Mouse (Mus musculus) lung, postnatal 25 days (tissue): Measurements from ENCODE around the gene Dync2li1.

Source experiments
- DNase-seq: peaks from one replicate; pipeline ENCODE4 v3.0.0; 2022; ENCODE audit warnings: low spot score

Gene Dync2li1

DNA sequence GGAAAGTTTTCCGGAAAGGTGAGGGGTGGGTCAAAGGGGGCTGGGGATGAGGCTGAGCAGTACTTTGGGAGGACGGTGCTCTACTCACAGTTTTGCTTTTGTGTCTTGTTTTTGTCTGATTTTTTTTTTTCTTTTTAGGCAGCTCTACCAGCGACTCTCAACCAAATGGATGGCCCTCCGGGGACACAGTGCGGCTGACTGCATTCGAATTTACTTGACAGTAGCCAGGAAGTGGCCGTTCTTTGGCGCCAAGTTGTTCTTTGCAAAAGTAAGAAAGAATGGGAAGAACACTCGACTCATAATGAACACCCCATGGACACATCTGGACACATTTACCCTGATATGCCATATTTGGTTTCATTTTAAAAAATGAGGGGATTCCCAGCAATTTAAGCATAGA is 14.8 kb upstream of the Dync2li1 start:
- no peak for DNase-seq

DNA sequence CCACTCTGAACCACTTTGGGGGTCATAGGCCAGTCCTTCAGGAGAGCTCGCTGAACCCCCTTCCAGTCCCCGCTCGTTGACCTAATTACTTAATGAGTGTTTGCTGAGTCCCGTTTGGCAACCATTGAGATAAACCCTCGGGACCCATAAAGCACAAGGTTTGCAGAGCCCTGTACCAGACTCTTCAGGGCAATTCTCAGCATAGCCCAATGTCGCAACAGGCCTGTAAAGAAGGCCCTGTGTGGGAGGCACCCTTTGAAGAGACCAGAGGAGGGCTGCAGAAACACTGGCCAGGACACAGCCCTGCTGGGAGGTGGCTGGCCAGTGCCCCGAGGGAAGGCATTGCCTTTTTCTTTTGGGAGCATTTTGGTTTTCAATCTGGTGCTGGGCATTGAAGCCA is 14.3 kb upstream of the Dync2li1 start:
- peak; percentile 43 for DNase-seq

DNA sequence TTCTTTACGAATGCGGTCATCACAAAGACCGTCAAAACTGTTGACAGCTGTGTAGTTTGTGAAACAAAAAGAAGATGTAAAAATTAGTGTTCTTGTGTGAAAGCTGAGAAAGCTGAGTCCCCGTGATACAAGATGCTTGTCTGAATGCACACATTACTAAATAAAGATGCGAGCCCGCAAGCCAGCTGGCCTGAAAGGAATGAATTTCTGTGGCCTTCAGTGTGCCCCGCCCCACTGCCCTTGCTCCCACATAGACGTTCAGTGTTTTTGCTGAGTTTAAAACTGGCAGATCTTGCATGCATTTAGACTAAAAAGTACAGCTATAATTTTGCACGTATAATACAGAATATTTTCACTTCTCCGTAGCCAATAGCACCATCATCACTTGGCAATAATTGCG is 10.5 kb upstream of the Dync2li1 start:
- DNase-seq, result no peak

DNA sequence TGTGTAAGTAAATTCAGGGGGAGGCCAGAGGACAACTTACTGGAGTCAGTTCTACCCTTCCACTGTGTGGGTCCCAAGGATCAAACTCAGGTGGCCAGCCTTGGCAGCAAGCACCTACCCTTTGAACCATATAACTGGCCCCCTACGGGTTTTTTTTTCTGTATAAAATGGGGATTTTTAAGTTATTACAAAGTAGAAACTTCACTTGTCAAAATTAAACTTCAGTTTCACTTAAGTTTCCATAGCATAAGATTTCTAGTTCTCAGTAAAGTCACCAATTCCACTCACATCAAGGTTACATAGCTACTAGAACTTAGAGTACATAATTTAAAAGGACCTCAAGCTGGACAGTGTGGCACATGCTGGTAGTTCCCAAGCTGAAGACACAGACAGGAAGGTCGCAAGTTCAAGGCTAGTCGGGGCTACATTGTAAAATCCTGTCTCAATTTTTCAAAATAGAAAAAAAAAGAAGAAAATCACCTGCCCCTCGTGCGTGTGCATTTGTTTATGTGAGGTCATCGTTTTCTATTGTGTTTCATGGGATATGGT is 9.7 kb upstream of the Dync2li1 start:
- no peak for DNase-seq

DNA sequence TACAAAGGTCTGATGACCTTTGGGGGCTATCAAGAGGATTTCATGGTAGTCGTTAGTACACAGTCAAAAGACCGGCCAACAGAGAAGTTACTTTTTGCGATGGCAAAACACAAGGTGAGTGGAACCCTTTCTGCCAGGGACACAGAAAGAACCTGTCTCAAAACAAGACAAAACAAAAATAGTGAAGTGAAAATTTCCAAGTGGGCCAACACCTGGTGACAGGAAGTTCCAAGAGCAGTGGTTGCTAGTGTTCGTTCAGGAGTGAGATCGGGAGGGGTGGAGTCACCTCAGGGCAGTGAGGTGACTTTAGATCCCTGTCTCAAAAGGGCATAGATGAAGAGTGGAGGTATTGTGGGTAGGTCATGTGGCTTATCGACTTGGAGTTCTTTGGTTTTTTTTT is 8.3 kb upstream of the Dync2li1 start:
- no peak for DNase-seq

DNA sequence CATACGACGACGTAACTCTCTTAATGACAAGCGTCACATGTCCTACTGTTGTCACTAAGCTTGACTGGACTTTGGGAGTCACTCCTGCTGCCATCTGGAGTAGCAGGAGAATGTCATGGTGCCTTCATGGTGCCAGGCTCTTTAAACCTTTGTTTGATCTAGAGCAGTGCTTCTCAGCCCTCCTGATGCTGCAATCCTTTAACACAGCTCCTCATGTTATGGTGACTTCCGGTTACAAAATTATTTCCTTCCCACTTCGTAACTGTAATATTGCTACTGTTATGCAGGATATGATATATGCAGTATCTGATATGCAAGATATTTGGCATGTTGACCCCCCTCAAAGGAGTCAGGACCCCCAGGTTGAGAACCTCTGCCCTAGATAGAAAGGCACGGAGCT is 7.2 kb upstream of the Dync2li1 start:
- no peak for DNase-seq

DNA sequence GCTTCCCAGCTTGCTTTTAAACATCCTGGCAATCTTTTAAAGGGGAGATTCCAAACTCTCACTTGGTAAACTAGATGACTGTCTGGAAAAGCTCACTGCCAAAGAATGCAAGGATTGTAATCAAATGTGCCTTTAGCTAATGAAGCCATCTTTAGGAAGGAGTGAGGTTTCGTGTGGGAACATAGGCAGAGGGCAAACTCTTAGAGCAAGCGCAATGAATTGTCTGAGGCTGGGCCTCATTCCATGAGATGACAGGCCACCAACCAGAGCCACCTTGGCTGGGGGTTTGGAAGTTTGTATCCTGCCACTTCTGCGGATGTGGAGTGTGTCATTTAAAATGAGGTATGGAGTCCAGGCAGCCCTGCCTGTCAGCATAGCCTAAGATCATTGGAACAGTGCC is 6.2 kb upstream of the Dync2li1 start:
- DNase-seq, result no peak

DNA sequence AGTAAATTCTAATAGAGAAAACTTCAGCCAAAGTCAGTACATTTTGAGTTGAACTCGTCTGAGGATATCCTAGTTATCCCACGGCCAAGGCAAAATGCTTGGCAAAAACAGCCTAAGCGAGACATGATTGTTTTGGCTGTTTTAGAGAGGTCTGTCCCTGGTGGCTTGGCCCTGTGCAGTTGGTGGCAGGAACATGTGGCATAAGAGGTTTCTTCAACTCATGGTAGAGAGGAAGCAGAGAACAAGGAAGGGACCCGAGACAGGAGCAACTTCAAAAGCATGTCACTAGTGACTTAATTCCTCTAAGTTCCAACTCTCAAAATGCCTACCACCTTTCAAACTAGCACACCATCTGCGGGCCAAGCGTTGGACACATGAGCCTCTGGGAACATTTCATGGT is 5.7 kb upstream of the Dync2li1 start:
- DNase-seq, result no peak

DNA sequence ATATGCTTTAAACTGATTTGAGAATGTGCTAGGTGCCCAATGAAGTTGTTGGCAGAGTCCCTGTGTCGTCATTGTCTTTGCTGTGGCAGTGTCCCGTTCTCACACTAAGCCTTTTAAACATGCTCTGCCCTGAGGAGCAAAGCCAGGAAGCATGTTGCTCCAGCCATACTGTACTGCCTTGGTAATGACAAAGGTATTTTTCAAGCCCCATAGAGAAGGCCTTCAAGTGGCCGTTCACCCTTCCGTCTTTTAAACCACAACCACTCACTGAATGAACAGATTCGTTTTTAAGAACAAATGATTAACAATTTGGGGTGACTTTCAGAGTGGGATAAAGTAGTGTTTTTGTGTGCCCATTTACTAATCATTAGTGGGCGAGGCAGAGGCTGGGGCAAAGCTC is 5.1 kb upstream of the Dync2li1 start:
- DNase-seq, result peak; percentile 44

DNA sequence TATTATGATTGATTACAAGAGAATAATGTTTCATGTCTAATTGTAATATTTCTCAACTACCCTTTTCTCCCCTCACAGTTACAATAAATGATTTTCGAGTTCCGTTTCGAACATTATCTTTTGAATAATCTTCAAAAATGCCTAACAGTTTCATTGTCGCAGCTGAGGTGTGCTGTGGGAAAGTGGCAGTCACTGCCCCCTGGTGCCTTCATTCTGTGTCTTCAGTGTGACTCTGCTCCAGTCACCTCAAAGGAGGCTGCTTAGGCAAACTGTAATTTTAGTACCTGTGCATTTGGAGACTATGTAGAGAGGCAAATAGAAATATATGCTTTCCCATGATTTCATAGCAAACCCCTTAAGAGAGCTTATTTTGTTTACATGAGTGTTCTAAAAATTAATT is 4.3 kb upstream of the Dync2li1 start:
- no peak for DNase-seq

DNA sequence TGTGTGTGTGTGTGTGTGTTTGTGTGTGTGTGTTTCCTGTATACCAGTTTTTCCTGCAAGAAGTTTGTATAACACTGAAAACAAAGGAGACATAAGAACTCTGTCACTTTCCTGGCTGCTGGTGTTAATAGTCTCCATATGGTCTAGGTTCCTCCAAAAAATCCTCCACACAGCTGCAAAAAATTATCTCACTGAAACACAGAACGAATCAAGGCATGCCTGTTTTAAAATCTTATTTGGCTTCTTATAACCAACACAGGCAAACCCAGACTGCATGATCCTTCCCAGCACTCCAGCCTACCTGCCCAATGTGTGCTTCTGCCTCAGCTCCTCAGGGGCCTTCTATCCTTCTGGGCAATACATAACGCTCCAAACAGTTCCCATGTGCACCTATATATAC is 3.4 kb upstream of the Dync2li1 start:
- no peak for DNase-seq

DNA sequence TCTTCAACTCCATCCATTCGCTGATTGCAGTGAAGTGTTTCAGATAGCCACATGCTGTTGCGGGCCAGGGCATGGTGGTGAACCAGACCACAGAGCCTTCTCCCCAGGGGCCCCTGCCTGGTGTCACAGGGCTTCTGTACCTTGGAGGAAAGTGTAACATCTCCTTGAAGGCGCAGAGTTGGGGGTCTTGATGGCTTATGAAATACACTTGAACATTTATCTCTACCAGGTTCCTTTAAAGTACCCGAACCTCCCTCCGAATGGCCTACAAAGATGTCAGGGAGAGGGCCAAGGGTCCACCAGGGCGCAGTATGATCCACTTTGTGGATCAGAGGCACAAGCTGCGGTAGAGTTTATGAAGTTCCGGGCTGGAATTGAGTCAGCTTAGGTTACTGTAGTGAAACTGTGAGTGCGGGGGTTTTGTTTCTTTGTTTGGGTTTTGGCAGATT is 585 bp downstream of the Dync2li1 start:
- no peak for DNase-seq

DNA sequence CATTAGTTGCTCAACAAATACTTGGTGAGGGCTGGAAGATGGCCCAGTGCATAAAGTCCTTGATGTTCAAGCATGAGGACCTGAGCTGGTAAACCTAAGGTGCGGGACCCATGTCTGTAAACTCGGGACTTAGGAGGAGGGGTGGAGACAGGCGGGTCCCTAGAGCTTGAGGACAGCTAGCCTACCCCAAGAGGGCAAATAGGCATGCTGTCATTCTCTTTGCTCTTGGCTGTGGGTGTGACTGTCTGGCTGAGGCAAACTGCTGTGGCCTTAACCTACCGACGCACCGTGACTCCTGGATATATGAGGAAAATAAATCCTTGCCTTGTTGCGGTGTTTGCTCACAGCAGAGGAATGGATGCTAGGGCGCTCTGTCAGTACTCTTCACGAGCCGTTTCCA is 1.4 kb downstream of the Dync2li1 start:
- no peak for DNase-seq

DNA sequence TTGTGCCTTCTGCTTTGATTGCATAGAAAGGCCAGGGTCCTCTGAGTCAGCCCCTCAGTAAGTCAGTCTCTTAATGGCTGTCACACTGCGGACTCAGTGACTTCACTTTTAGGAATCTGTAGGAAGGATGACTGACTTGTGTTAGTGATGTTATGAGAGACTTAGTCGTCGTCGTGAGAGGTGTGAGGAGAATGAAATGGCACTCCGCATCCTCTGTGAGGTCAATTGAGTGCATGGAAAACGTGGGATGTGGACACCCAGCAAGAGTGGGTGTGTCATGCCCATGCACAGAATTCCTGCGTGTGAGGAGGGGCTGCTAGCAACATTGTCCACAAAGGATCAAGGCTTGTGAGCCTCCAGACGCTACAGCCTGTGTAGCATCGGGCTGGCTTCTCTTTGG is 2.3 kb downstream of the Dync2li1 start:
- no peak for DNase-seq

DNA sequence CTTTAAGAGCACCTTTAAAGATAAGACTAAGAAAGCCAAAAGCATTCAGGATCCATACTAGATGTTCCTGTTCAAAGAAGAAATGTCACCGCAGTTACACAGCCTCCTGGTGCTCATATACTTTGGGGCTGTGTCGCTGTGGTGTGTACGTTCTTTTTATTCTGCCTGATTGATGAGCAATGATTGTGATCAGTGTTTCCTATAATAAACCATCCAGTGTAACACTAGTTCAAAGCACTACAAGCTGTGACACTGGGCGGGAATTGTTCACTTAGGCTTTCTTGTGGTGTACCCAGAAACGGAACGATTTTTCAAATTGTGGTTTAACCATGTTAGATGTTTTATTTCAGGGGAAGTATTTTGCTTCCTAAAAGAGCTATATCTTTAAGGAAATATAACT is 5.5 kb downstream of the Dync2li1 start:
- DNase-seq, result no peak

DNA sequence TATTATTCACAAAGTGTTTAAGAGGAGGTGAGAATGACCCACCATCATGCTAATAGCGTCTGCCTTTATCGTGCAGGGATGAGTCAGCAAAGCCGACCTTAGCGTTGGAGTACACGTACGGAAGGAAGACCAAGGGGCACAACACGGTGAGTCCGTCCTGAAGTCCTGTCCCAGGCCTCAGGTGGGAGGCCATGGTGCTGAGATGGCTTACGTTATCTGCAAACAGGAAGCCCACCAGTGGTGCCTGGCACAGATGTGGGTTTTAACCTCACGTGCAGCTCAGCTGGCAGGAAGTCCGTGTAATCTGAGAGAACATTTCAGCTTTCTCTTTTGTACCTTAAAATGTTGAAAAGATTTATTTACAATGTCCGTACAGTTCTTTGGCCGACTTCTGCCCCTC is 7.1 kb downstream of the Dync2li1 start:
- no peak for DNase-seq

DNA sequence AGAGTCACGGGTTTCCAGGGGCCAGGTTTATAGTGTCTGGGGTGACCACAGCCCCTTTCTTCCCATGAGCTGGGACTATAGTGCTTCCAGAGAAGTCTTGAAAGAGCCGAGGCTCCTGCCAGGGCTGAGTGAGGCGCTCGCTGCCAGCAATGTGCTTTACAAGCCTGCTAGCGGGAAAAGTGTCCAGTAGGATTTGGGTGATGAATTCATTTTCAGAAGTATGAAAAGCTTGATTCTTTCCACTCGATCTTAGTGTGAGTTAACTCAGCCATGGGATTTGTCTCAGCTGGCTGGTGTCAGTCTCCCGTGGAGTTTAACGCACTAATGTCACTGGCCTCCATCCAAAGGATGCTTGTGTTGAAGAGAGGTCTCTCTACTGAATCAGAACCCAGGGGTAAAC is 10.0 kb downstream of the Dync2li1 start:
- DNase-seq, result no peak

DNA sequence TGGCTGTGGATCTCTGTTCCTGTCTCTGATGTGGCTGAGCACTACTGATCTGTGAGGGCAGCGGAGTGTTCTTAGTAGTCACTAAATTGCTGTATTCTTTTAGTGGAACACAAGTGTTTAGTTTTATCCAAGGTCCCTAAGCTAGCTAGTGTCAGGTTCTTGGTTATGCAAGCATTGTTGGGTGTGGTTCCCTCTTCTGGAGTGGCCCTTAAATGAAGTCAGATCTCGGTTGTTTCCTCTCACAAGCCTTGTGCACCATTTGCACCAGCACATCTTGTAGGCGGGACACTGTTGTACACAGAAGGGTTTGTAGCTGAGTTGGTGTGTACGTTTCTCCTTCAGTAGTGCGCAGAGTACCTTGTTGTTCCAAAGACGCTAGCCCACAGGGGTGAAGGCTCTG is 11.7 kb downstream of the Dync2li1 start:
- DNase-seq, result peak; percentile 51

DNA sequence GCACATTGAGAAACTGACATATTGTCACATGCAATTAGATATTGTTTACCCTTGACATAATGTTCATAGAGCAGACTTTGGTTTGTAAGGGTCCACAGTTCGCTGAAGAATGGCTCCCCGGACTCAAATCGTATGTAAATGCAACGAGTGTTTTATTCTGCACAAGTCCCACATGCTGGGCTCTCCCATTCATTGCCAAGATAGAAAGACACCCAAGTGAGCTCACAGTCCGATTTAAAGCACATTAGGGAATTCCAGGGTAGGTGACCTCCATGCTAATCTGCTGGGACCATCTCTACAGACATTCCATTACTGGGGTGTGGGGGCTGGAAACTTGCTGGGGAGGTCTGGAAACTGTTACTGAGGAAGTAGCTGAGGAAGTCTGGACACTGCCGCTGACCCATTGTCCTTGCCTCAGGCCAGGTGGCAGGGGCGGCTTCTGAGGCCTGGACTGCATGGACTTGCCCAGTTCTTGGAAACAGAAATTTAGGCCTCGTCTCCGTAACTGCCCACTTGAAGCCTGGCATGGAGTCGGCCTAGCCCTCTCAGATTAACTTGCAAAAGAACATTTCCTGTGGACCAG is 13.6 kb downstream of the Dync2li1 start:
- DNase-seq, result no peak

DNA sequence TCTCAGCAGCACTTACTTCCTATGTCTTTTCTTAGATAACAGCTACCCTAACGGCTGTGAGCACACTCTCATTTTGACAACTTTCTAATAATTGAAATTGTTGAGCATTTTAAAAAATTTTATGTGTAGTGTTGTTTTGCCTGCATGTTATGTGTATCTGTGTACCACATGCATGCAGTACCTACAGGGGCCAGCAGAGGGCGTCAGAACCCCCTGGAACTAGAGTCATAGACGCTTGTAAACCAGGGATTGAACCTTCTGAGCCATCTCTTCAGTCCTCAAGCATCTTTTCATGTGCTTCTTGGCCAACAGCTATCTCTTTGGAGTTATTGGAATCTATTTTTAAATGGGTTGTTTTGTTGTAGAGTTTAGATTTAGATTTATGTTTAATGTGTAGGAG is 15.6 kb downstream of the Dync2li1 start:
- peak; percentile 25 for DNase-seq

DNA sequence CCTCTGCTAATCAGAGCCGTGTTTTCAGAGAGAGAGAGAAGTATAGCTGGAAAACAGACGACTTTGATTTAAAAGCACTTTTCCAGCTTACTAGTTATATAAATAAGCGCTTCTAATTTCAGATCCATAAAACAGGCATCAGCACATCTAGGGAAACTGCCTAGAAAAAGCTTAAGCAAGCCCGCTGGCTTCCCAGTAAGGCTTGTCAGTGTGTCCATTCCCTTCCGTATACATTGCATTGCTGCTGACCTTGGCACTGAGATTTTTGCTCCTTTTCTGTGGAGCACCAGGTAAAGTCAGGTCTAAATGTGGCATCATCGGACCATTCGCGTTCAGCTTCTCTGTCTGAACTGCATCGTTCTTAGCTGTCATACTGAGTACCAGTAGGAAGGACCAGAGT is 16.0 kb downstream of the Dync2li1 start:
- no peak for DNase-seq

DNA sequence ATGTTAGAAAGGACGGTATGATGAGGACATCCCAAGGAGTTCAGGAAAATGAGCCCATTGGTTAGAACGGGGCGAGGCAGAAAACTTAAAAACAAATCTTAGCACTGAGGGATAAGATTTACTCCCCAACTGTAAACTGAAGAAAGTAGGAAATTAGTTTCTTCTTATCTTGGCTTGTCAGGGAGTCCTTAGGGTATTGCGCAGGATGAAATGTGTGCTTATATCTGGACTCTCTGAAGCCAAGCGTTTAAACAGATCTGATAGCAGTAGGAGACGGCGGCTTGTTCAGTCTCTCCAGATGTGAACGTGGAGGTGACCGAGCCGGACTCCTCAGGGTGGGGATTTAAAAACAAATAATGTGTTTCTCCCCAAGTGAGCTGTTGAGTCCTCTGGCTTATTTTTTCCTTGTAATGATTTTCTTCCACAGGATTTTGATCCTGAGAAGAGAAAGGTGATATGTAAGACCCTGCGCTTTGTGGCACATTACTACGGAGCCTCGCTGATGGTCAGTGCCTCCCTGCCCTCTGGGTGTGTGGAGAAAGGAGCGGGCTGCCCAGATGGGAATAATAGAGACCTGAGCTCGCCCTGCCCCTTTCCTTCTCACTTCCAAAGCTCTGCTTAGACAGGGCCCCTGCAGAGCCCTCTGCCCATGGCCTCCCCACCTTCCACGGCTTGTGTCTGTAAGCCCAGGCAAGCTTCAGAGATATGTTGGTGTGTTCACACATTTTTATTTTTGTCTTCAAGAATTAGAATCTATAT is 18.2 kb downstream of the Dync2li1 start:
- DNase-seq, result no peak

DNA sequence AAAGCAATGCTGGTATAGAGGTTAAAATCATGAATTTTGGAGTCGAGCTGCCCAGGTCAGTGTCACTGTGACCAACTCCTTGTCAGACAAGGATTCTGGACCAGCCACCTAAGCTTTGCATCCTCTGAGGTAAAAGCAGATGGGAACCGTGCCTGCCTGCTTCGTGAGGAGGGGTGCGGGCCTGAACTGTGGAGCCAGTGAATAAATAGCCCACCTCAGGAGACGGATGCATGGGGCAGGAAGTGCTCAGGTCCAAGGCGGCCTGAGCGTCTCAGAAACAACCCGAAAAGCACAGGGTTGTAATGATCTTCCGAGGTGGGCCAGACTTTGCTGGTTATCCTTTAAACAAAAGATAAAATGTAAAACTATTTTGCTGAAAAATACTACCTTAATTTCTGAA is 18.8 kb downstream of the Dync2li1 start:
- no peak for DNase-seq

DNA sequence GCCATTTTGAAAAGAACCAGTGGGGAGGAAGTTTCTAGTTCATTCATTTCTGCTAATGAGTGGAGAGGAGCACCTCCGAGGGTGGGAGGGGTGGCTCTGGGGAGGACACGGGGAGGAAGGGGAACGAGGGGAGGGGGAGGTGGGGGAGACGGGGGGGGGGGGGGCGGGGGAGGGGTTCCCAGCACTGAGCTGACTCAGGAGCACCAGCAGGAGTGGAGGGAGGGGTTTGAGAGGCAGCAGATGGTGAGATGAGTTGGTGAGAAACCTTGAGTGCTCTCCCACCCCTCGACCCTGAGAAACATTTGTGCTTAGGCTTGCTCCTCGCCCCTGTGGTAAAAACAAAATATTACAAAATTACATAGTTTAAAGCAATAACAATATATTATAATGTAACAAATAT is 19.6 kb downstream of the Dync2li1 start:
- no peak for DNase-seq
